In the genomic region with DNA sequence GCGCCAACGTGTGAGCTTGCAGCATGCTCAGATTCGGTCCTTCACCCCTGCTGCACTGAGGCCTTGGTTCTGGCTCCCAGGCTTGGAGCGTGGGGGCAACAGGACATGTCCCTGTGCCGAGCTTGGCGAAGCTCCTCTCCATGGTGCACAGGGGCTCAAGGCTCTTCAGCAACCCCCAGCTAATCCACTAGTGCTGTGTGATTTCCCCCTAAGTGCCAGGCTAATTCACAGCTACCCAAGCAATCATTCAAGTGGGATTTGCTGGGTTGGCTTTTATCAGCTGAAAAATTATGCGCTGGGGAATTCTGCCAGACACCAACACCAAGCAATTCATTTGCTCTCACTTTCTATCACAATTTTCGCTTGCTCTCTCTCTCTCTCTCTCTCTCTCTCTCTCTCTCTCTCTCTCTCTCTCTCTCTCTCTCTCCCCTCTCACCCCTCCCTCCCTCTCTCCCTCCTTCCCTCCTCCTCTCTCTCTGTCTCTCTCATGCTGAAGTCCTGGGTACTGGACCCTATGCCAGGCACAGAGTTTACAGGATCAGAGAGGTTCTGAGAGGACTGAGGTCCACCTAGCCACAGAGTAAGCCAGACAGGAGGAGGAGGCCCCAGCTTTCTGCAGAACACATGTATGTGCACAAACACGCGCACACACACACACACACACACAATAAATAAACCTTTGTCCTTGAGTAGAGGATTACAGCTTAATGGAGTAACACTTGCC, we compare ENCODE assay signal across 13 mouse cellular contexts.
A peak's percentile ranks its signal among the peaks of the same experiment; 100 is the strongest.
DNase-seq lines count a peak whose midpoint lies in the region; ATAC-seq lines count a peak whose summit lies in the region.
"Had no signal": no experiment of that assay in that cellular context is flagged by ENCODE, and none has a peak within 500 bp of the region (broad histone marks: within the 10 kb centered on the region; RNA-seq: fewer than 3 reads in every experiment).

No protein-coding gene starts in this region.

- no peaks in the 10 kb centered on the region for H3K36me3 ChIP-seq in hindbrain, embryonic 13.5 days
- H3K36me3 ChIP-seq in hindbrain, embryonic 10.5 days = no peaks in the 10 kb centered on the region
- no peaks in the 10 kb centered on the region for H3K36me3 ChIP-seq in hindbrain, embryonic 14.5 days (replicated peaks; ENCODE audit: control insufficient read depth, insufficient read depth)
- no peaks in the 10 kb centered on the region for H3K36me3 ChIP-seq in midbrain, embryonic 16.5 days (ENCODE audit: control insufficient read depth, insufficient read depth, low read length)
- H3K36me3 ChIP-seq: heart, embryonic 15.5 days; limb, embryonic 15.5 days; lung, embryonic 15.5 days had no signal

- intact Hi-C loops in heart, postnatal 14 days (cut with DNase I) = no loop called here

- H3K9me3 ChIP-seq in hindbrain, embryonic 13.5 days = no peaks in the 10 kb centered on the region
- no peaks in the 10 kb centered on the region for H3K9me3 ChIP-seq in hindbrain, embryonic 10.5 days
- H3K9me3 ChIP-seq in hindbrain, embryonic 14.5 days (ENCODE audit: control insufficient read depth, low read length) = no peaks in the 10 kb centered on the region
- H3K9me3 ChIP-seq in midbrain, embryonic 16.5 days (replicated peaks; ENCODE audit: control insufficient read depth, low read length, poor library complexity, severe bottlenecking) = no peaks in the 10 kb centered on the region
- H3K9me3 ChIP-seq: heart, embryonic 15.5 days; limb, embryonic 15.5 days; lung, embryonic 15.5 days had no signal

- no peak overlapping the region for H3K4me2 ChIP-seq in hindbrain, embryonic 13.5 days
- H3K4me2 ChIP-seq in hindbrain, embryonic 14.5 days (replicated peaks) = no peak overlapping the region
- H3K4me2 ChIP-seq in midbrain, embryonic 16.5 days (ENCODE audit: low read length) = no peak overlapping the region
- H3K4me2 ChIP-seq: heart, embryonic 15.5 days; limb, embryonic 15.5 days; lung, embryonic 15.5 days had no signal

- WGBS in hindbrain, embryonic 13.5 days = 58% methylated on average over 10 of the region's 10 CpGs
- 64% methylated on average over 10 of the region's 10 CpGs for WGBS in hindbrain, embryonic 10.5 days
- WGBS in hindbrain, embryonic 14.5 days = 56% methylated on average over 10 of the region's 10 CpGs
- WGBS in midbrain, embryonic 16.5 days = 44% methylated on average over 10 of the region's 10 CpGs

- H3K27me3 ChIP-seq in hindbrain, embryonic 13.5 days = no peaks in the 10 kb centered on the region
- no peaks in the 10 kb centered on the region for H3K27me3 ChIP-seq in hindbrain, embryonic 10.5 days (ENCODE audit: insufficient read depth, poor library complexity, severe bottlenecking)
- no peaks in the 10 kb centered on the region for H3K27me3 ChIP-seq in hindbrain, embryonic 14.5 days (ENCODE audit: control insufficient read depth, insufficient read depth, low read length)
- no peaks in the 10 kb centered on the region for H3K27me3 ChIP-seq in midbrain, embryonic 16.5 days (ENCODE audit: control insufficient read depth, insufficient read depth, low read depth, low read length)
- H3K27me3 ChIP-seq: heart, embryonic 15.5 days; limb, embryonic 15.5 days; lung, embryonic 15.5 days had no signal

- peak; percentile 15; the same call in 1 of the 2 replicates for ATAC-seq in hindbrain, embryonic 13.5 days (ENCODE audit: low FRiP score)
- no peak for ATAC-seq in hindbrain, embryonic 14.5 days (ENCODE audit: low FRiP score)
- peak; percentile 57; the same call in 1 of the 2 replicates for ATAC-seq in midbrain, embryonic 16.5 days
- ATAC-seq: inflammation-experienced regulatory T-cells, adult 6 months had no signal

- peak overlapping the region; percentile 75 for H3K27ac ChIP-seq in hindbrain, embryonic 13.5 days
- H3K27ac ChIP-seq in hindbrain, embryonic 10.5 days = no peak overlapping the region
- peak overlapping the region; percentile 71 for H3K27ac ChIP-seq in hindbrain, embryonic 14.5 days
- peak overlapping the region; percentile 73 for H3K27ac ChIP-seq in midbrain, embryonic 16.5 days (ENCODE audit: low read length)
- H3K27ac ChIP-seq: heart, embryonic 15.5 days; limb, embryonic 15.5 days; lung, embryonic 15.5 days had no signal

- DNase-seq in hindbrain, embryonic 10.5 days (ENCODE audit: low spot score) = no peak
- DNase-seq in brain, embryonic 18.5 days (ENCODE audit: low read depth, low spot score) = peak; percentile 56
- peak; percentile 41 for DNase-seq in hindbrain, embryonic 14.5 days (ENCODE audit: low spot score)
- DNase-seq in gastrocnemius, postnatal 25 days = no peak
- DNase-seq in heart, postnatal 14 days = no peak
- DNase-seq: embryo, embryonic 11 days; right cerebral cortex, postnatal 25 days had no signal

- H3K4me3 ChIP-seq in hindbrain, embryonic 13.5 days = no peak overlapping the region
- no peak overlapping the region for H3K4me3 ChIP-seq in hindbrain, embryonic 10.5 days
- H3K4me3 ChIP-seq in hindbrain, embryonic 14.5 days (replicated peaks; ENCODE audit: low read length) = no peak overlapping the region
- no peak overlapping the region for H3K4me3 ChIP-seq in midbrain, embryonic 16.5 days (ENCODE audit: low read depth, low read length)
- H3K4me3 ChIP-seq: heart, embryonic 15.5 days; limb, embryonic 15.5 days; lung, embryonic 15.5 days had no signal

- H3K4me1 ChIP-seq in hindbrain, embryonic 13.5 days (replicated peaks) = peaks cover 19% of the 10 kb centered on the region
- peaks cover 13% of the 10 kb centered on the region for H3K4me1 ChIP-seq in hindbrain, embryonic 10.5 days (replicated peaks)
- H3K4me1 ChIP-seq in hindbrain, embryonic 14.5 days (replicated peaks; ENCODE audit: control insufficient read depth, insufficient read depth, low read length) = peaks cover 11% of the 10 kb centered on the region; the same call in 1 of the 2 replicates
- H3K4me1 ChIP-seq in midbrain, embryonic 16.5 days (ENCODE audit: control insufficient read depth, insufficient read depth, low read length) = peaks cover 22% of the 10 kb centered on the region
- H3K4me1 ChIP-seq: lung, embryonic 15.5 days had no signal

- no peak overlapping the region for H3K9ac ChIP-seq in hindbrain, embryonic 13.5 days
- no peak overlapping the region for H3K9ac ChIP-seq in hindbrain, embryonic 14.5 days
- no peak overlapping the region for H3K9ac ChIP-seq in midbrain, embryonic 16.5 days (ENCODE audit: low read depth, low read length)
- H3K9ac ChIP-seq: heart, embryonic 15.5 days; limb, embryonic 15.5 days; lung, embryonic 15.5 days had no signal

Comparison
In these comparisons a context has a peak if more than half of its experiments do, and no peak if none do; other contexts are left out.
1. DNase-seq: peak in brain, embryonic 18.5 days (single experiment) and hindbrain, embryonic 14.5 days (single experiment); none in hindbrain, embryonic 10.5 days (single experiment), gastrocnemius, postnatal 25 days (single experiment) and heart, postnatal 14 days (0 of 2).